31 mouse cellular contexts compared by ENCODE assay signal in the genomic region with DNA sequence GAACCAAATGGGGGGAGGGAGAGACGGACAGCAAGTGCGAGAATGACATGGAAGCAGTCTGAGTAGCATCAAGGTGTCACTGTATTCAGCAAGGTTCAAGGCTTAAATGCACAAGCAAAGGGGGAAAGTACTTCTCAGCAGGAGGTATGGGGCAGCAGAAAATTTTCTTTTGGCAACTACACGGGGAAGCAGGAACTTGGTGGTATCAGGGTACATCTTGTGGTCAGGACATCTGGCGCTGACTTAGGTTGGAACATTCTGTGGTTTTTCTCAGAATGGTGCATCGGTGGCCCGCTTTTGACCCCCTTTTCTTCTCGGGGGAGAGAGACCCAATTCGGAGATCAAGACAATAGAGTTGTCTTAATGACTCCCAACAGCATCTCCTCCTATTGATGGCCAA. TPM values are rescaled to one million over a fixed set of nuclear protein-coding genes. Genes with fewer than 3 reads are reported as not detected.
"Had no signal": no experiment of that assay in that cellular context is flagged by ENCODE, and none has a peak within 500 bp of the region (broad histone marks: within the 10 kb centered on the region; RNA-seq: fewer than 3 reads in every experiment).

No protein-coding gene starts in this region.

RNA-seq across cellular contexts. Expression of a gene that starts 2.0 kb away (rescaled TPM):
- total RNA-seq: common myeloid progenitor, adult 5-6 weeks; forebrain, postnatal 0 days; gastrocnemius, adult 18-20 months; gastrocnemius, adult 2 months; gastrocnemius, adult 8-10 months; gastrocnemius, postnatal 10 days; gastrocnemius, postnatal 14 days; gastrocnemius, postnatal 25 days; gastrocnemius, postnatal 36 days; gastrocnemius, postnatal 4 days; granulocyte monocyte progenitor cell, adult 5-6 weeks; heart, adult 18-20 months; heart, adult 2 months; heart, adult 8-10 months had no signal
- polyA plus RNA-seq: cortical plate, adult 2 months; embryonic facial prominence, embryonic 10.5 days; embryonic facial prominence, embryonic 11.5 days; embryonic facial prominence, embryonic 12.5 days; embryonic facial prominence, embryonic 13.5 days; embryonic facial prominence, embryonic 14.5 days; erythroblast, embryonic 14.5 days; forebrain, embryonic 10.5 days; forebrain, embryonic 11.5 days; forebrain, embryonic 12.5 days; forebrain, embryonic 13.5 days; forebrain, embryonic 14.5 days; forebrain, embryonic 15.5 days; forebrain, embryonic 16.5 days; forebrain, postnatal 0 days; frontal cortex, adult 2 months; gonadal fat pad, adult 2 months; heart, adult 2 months had no signal

RNA-seq across cellular contexts. Expression of a gene that starts 14.7 kb away (rescaled TPM):
- total RNA-seq: common myeloid progenitor, adult 5-6 weeks; forebrain, postnatal 0 days; gastrocnemius, adult 18-20 months; gastrocnemius, adult 2 months; gastrocnemius, adult 8-10 months; gastrocnemius, postnatal 10 days; gastrocnemius, postnatal 14 days; gastrocnemius, postnatal 25 days; gastrocnemius, postnatal 36 days; gastrocnemius, postnatal 4 days; granulocyte monocyte progenitor cell, adult 5-6 weeks; heart, adult 18-20 months; heart, adult 2 months; heart, adult 8-10 months had no signal
- polyA plus RNA-seq: cortical plate, adult 2 months; embryonic facial prominence, embryonic 10.5 days; embryonic facial prominence, embryonic 11.5 days; embryonic facial prominence, embryonic 12.5 days; embryonic facial prominence, embryonic 13.5 days; embryonic facial prominence, embryonic 14.5 days; embryonic facial prominence, embryonic 15.5 days; erythroblast, embryonic 14.5 days; forebrain, embryonic 10.5 days; forebrain, embryonic 11.5 days; forebrain, embryonic 12.5 days; forebrain, embryonic 13.5 days; forebrain, embryonic 14.5 days; forebrain, embryonic 15.5 days; forebrain, embryonic 16.5 days; forebrain, postnatal 0 days; frontal cortex, adult 2 months; gonadal fat pad, adult 2 months; heart, adult 2 months had no signal

RNA-seq across cellular contexts. Expression of a gene that starts 21.9 kb away (rescaled TPM):
- total RNA-seq: common myeloid progenitor, adult 5-6 weeks; forebrain, postnatal 0 days; gastrocnemius, adult 18-20 months; gastrocnemius, adult 2 months; gastrocnemius, adult 8-10 months; gastrocnemius, postnatal 10 days; gastrocnemius, postnatal 14 days; gastrocnemius, postnatal 25 days; gastrocnemius, postnatal 36 days; gastrocnemius, postnatal 4 days; granulocyte monocyte progenitor cell, adult 5-6 weeks; heart, adult 18-20 months; heart, adult 2 months; heart, adult 8-10 months had no signal
- polyA plus RNA-seq: cortical plate, adult 2 months; embryonic facial prominence, embryonic 10.5 days; embryonic facial prominence, embryonic 11.5 days; embryonic facial prominence, embryonic 12.5 days; embryonic facial prominence, embryonic 13.5 days; erythroblast, embryonic 14.5 days; forebrain, embryonic 10.5 days; forebrain, embryonic 11.5 days; forebrain, embryonic 12.5 days; forebrain, embryonic 13.5 days; forebrain, embryonic 14.5 days; forebrain, embryonic 15.5 days; forebrain, embryonic 16.5 days; forebrain, postnatal 0 days; frontal cortex, adult 2 months; gonadal fat pad, adult 2 months; heart, adult 2 months had no signal

RNA-seq across cellular contexts. Expression of a gene that starts 27.6 kb away (rescaled TPM):
- total RNA-seq: common myeloid progenitor, adult 5-6 weeks; forebrain, postnatal 0 days; gastrocnemius, adult 18-20 months; gastrocnemius, adult 2 months; gastrocnemius, adult 8-10 months; gastrocnemius, postnatal 10 days; gastrocnemius, postnatal 14 days; gastrocnemius, postnatal 25 days; gastrocnemius, postnatal 36 days; gastrocnemius, postnatal 4 days; granulocyte monocyte progenitor cell, adult 5-6 weeks; heart, adult 18-20 months; heart, adult 2 months; heart, adult 8-10 months had no signal
- polyA plus RNA-seq: cortical plate, adult 2 months; embryonic facial prominence, embryonic 10.5 days; embryonic facial prominence, embryonic 11.5 days; embryonic facial prominence, embryonic 12.5 days; embryonic facial prominence, embryonic 13.5 days; embryonic facial prominence, embryonic 14.5 days; embryonic facial prominence, embryonic 15.5 days; erythroblast, embryonic 14.5 days; forebrain, embryonic 10.5 days; forebrain, embryonic 11.5 days; forebrain, embryonic 12.5 days; forebrain, embryonic 13.5 days; forebrain, embryonic 14.5 days; forebrain, embryonic 15.5 days; forebrain, embryonic 16.5 days; forebrain, postnatal 0 days; frontal cortex, adult 2 months; gonadal fat pad, adult 2 months; heart, adult 2 months had no signal

RNA-seq across cellular contexts. Expression of a gene that starts 40.1 kb away (rescaled TPM):
- total RNA-seq: common myeloid progenitor, adult 5-6 weeks; forebrain, postnatal 0 days; gastrocnemius, adult 18-20 months; gastrocnemius, adult 2 months; gastrocnemius, adult 8-10 months; gastrocnemius, postnatal 10 days; gastrocnemius, postnatal 14 days; gastrocnemius, postnatal 25 days; gastrocnemius, postnatal 36 days; gastrocnemius, postnatal 4 days; granulocyte monocyte progenitor cell, adult 5-6 weeks; heart, adult 18-20 months; heart, adult 2 months; heart, adult 8-10 months had no signal
- polyA plus RNA-seq: cortical plate, adult 2 months; embryonic facial prominence, embryonic 10.5 days; embryonic facial prominence, embryonic 12.5 days; erythroblast, embryonic 14.5 days; forebrain, embryonic 10.5 days; forebrain, embryonic 11.5 days; forebrain, embryonic 12.5 days; forebrain, embryonic 13.5 days; forebrain, embryonic 14.5 days; forebrain, embryonic 15.5 days; forebrain, embryonic 16.5 days; forebrain, postnatal 0 days; frontal cortex, adult 2 months; gonadal fat pad, adult 2 months; heart, adult 2 months had no signal
